In genomic region chr5:79588700-79589099, GRCm38 (mm10) we compare ENCODE assay signal across 27 mouse cellular contexts.
DNase-seq lines count a peak whose midpoint lies in the region; ATAC-seq and TF ChIP-seq lines count a peak whose summit lies in the region.
"Had no signal": no experiment of that assay in that cellular context is flagged by ENCODE, and none has a peak within 500 bp of the region (broad histone marks: within the 10 kb centered on the region; RNA-seq: fewer than 3 reads in every experiment).

No protein-coding gene starts in this region.

- 47% methylated on average over 7 of the region's 7 CpGs for WGBS in forebrain, embryonic 14.5 days
- WGBS in forebrain, embryonic 12.5 days: 76% methylated on average over 7 of the region's 7 CpGs
- 74% methylated on average over 7 of the region's 7 CpGs for WGBS in midbrain, postnatal 0 days
- WGBS in midbrain, embryonic 13.5 days: 90% methylated on average over 7 of the region's 7 CpGs

- no peaks in the 10 kb centered on the region for H3K4me1 ChIP-seq in forebrain, embryonic 14.5 days (ENCODE audit: control insufficient read depth, insufficient read depth, low read length)
- H3K4me1 ChIP-seq in forebrain, embryonic 12.5 days: no peaks in the 10 kb centered on the region
- H3K4me1 ChIP-seq in midbrain, postnatal 0 days (ENCODE audit: insufficient read depth, low read length): no peaks in the 10 kb centered on the region
- H3K4me1 ChIP-seq in midbrain, embryonic 13.5 days (replicated peaks): no peaks in the 10 kb centered on the region
- H3K4me1 ChIP-seq: embryonic facial prominence, embryonic 10.5 days; embryonic facial prominence, embryonic 13.5 days; hindbrain, embryonic 10.5 days; hindbrain, embryonic 13.5 days had no signal

- H3K4me2 ChIP-seq in forebrain, embryonic 14.5 days (ENCODE audit: low read length): no peak overlapping the region
- no peak overlapping the region for H3K4me2 ChIP-seq in forebrain, embryonic 12.5 days
- H3K4me2 ChIP-seq in midbrain, postnatal 0 days (ENCODE audit: low read depth, low read length, poor library complexity, severe bottlenecking): no peak overlapping the region
- H3K4me2 ChIP-seq in midbrain, embryonic 13.5 days (replicated peaks): no peak overlapping the region
- H3K4me2 ChIP-seq: embryonic facial prominence, embryonic 13.5 days; heart, embryonic 11.5 days; hindbrain, embryonic 13.5 days had no signal

- H3K4me3 ChIP-seq in forebrain, embryonic 14.5 days (ENCODE audit: low read depth, low read length): no peak overlapping the region
- no peak overlapping the region for H3K4me3 ChIP-seq in forebrain, embryonic 12.5 days (replicated peaks)
- H3K4me3 ChIP-seq in midbrain, postnatal 0 days (ENCODE audit: low read depth, low read length): no peak overlapping the region
- no peak overlapping the region for H3K4me3 ChIP-seq in midbrain, embryonic 13.5 days (replicated peaks)
- H3K4me3 ChIP-seq: embryonic facial prominence, embryonic 10.5 days; embryonic facial prominence, embryonic 13.5 days; erythroblast, embryonic 14.5 days; gastrocnemius, adult 2 months; hindbrain, embryonic 10.5 days; hindbrain, embryonic 13.5 days had no signal

- DNase-seq in cerebellum, postnatal 10 days: peak; percentile 20 to 21
- no peak for DNase-seq in cerebellum, postnatal 25 days
- peak; percentile 72 for DNase-seq in forebrain, embryonic 14.5 days (ENCODE audit: low spot score)
- DNase-seq in midbrain, postnatal 0 days (ENCODE audit: low spot score): peak; percentile 16
- no peak for DNase-seq in heart, postnatal 25 days (ENCODE audit: low spot score)
- DNase-seq in layer of hippocampus, adult 8-10 months (ENCODE audit: low spot score in 2 of 2): no peak
- DNase-seq: adrenal gland, adult 8-10 months; adrenal gland, postnatal 25 days; cerebellum, adult 11-12 months; cerebellum, adult 8-10 months; cerebellum, postnatal 36 days; embryo, embryonic 11 days; gastrocnemius, adult 2 months; gastrocnemius, postnatal 14 days; heart, adult 11 months; heart, postnatal 36 days; kidney, adult 2 months had no signal

- no peaks in the 10 kb centered on the region for H3K36me3 ChIP-seq in forebrain, embryonic 14.5 days (ENCODE audit: control insufficient read depth, insufficient read depth, low read length)
- no peaks in the 10 kb centered on the region for H3K36me3 ChIP-seq in forebrain, embryonic 12.5 days (replicated peaks)
- no peaks in the 10 kb centered on the region for H3K36me3 ChIP-seq in midbrain, postnatal 0 days (ENCODE audit: insufficient read depth, low read length)
- no peaks in the 10 kb centered on the region for H3K36me3 ChIP-seq in midbrain, embryonic 13.5 days
- H3K36me3 ChIP-seq: embryonic facial prominence, embryonic 10.5 days; embryonic facial prominence, embryonic 13.5 days; hindbrain, embryonic 10.5 days; hindbrain, embryonic 13.5 days had no signal

- ATAC-seq in forebrain, embryonic 14.5 days: peak; percentile 81
- no peak for ATAC-seq in forebrain, embryonic 12.5 days (ENCODE audit: low FRiP score)
- no peak for ATAC-seq in midbrain, postnatal 0 days (ENCODE audit: low FRiP score)
- no peak for ATAC-seq in midbrain, embryonic 13.5 days
- ATAC-seq: activated CD4-positive, CD25-positive, alpha-beta regulatory T cell, adult 4 months; intestine, postnatal 0 days had no signal

- no peaks in the 10 kb centered on the region for H3K9me3 ChIP-seq in forebrain, embryonic 14.5 days (replicated peaks; ENCODE audit: control insufficient read depth, low read length)
- H3K9me3 ChIP-seq in forebrain, embryonic 12.5 days: no peaks in the 10 kb centered on the region
- no peaks in the 10 kb centered on the region for H3K9me3 ChIP-seq in midbrain, postnatal 0 days (ENCODE audit: low read length)
- H3K9me3 ChIP-seq in midbrain, embryonic 13.5 days: no peaks in the 10 kb centered on the region
- H3K9me3 ChIP-seq: embryonic facial prominence, embryonic 10.5 days; embryonic facial prominence, embryonic 13.5 days; hindbrain, embryonic 10.5 days; hindbrain, embryonic 13.5 days had no signal

- no peak overlapping the region for H3K9ac ChIP-seq in forebrain, embryonic 14.5 days (ENCODE audit: low read length)
- H3K9ac ChIP-seq in forebrain, embryonic 12.5 days: no peak overlapping the region
- no peak overlapping the region for H3K9ac ChIP-seq in midbrain, postnatal 0 days (replicated peaks; ENCODE audit: low read length, poor library complexity, severe bottlenecking)
- H3K9ac ChIP-seq in midbrain, embryonic 13.5 days (replicated peaks): no peak overlapping the region
- H3K9ac ChIP-seq: embryonic facial prominence, embryonic 13.5 days; hindbrain, embryonic 13.5 days had no signal

- H3K27ac ChIP-seq in forebrain, embryonic 14.5 days (ENCODE audit: low read depth, low read length): no peak overlapping the region
- no peak overlapping the region for H3K27ac ChIP-seq in forebrain, embryonic 12.5 days
- no peak overlapping the region for H3K27ac ChIP-seq in midbrain, postnatal 0 days (ENCODE audit: low read depth, low read length)
- no peak overlapping the region for H3K27ac ChIP-seq in midbrain, embryonic 13.5 days
- H3K27ac ChIP-seq: embryonic facial prominence, embryonic 10.5 days; embryonic facial prominence, embryonic 13.5 days; gastrocnemius, adult 2 months; hindbrain, embryonic 10.5 days; hindbrain, embryonic 13.5 days had no signal

- no peaks in the 10 kb centered on the region for H3K27me3 ChIP-seq in forebrain, embryonic 14.5 days (replicated peaks; ENCODE audit: control insufficient read depth, insufficient read depth, low read length)
- H3K27me3 ChIP-seq in forebrain, embryonic 12.5 days: no peaks in the 10 kb centered on the region
- no peaks in the 10 kb centered on the region for H3K27me3 ChIP-seq in midbrain, postnatal 0 days (ENCODE audit: insufficient read depth, low read length)
- H3K27me3 ChIP-seq in midbrain, embryonic 13.5 days: no peaks in the 10 kb centered on the region
- H3K27me3 ChIP-seq: embryonic facial prominence, embryonic 13.5 days; hindbrain, embryonic 13.5 days had no signal

- TF ChIP-seq CTCF in midbrain, postnatal 0 days (IDR thresholded peaks at IDR 0.05): no peak

- intact Hi-C loops in heart, postnatal 25 days (cut with DNase I): no loop called here

Comparison
In these comparisons a context has a peak if more than half of its experiments do, and no peak if none do; other contexts are left out.
1. DNase-seq: peak in cerebellum, postnatal 10 days (2 of 2), forebrain, embryonic 14.5 days (single experiment) and midbrain, postnatal 0 days (single experiment); none in cerebellum, postnatal 25 days (0 of 2), heart, postnatal 25 days (single experiment) and layer of hippocampus, adult 8-10 months (0 of 2).